Mouse (Mus musculus) liver, embryonic 11.5 days (tissue): ENCODE results near the gene Fgfr2. TPM values are rescaled to one million over a fixed set of nuclear protein-coding genes. Genes with fewer than 3 reads are reported as not detected.

Experiments
- ATAC-seq: fragments of 200-750 bp; cut with Nextera tagmentation; replicated peaks from 2 replicates; pipeline ENCODE4 v1.8.0; 2017; ENCODE audit warnings: moderate number of reproducible peaks, mild to moderate bottlenecking, moderate TSS enrichment, moderate library complexity; ENCODE audit not compliant: low FRiP score
- DNase-seq: peaks from one replicate; pipeline ENCODE4 v3.0.0-alpha.2; 2017; ENCODE audit warnings: low spot score
- H3K27ac ChIP-seq: fragments of 300-500 bp; sonication (generic); 2 replicates; pipeline ENCODE4 v1.5.1; 2014; ENCODE audit warnings: mild to moderate bottlenecking, low read depth, low read length, control low read depth
- H3K27me3 ChIP-seq: fragments of 300-500 bp; sonication (generic); replicated peaks from 2 replicates; pipeline ENCODE4 v1.6.1; 2014; ENCODE audit warnings: low read length, mixed read lengths; ENCODE audit not compliant: control insufficient read depth, insufficient read depth
- H3K36me3 ChIP-seq: fragments of 300-500 bp; sonication (generic); 2 replicates; pipeline ENCODE4 v1.6.1; 2014; ENCODE audit warnings: mild to moderate bottlenecking, low read length, moderate library complexity, mixed read lengths; ENCODE audit not compliant: control insufficient read depth, insufficient read depth
- H3K4me1 ChIP-seq: fragments of 300-500 bp; sonication (generic); replicated peaks from 2 replicates; pipeline ENCODE4 v1.6.1; 2014; ENCODE audit warnings: low read length, mixed read lengths; ENCODE audit not compliant: control insufficient read depth, insufficient read depth
- H3K4me2 ChIP-seq: fragments of 300-500 bp; sonication (generic); 2 replicates; pipeline ENCODE4 v1.6.1; 2014; ENCODE audit warnings: mild to moderate bottlenecking, control low read depth, moderate library complexity
- H3K4me3 ChIP-seq: fragments of 300-500 bp; sonication (generic); 2 replicates; pipeline ENCODE4 v1.5.1; 2014; ENCODE audit warnings: low read depth, low read length, control low read depth
- H3K9ac ChIP-seq: fragments of 300-500 bp; sonication (generic); 2 replicates; pipeline ENCODE4 v1.6.1; 2014; ENCODE audit warnings: low read depth, low read length, control low read depth
- H3K9me3 ChIP-seq: fragments of 300-500 bp; sonication (generic); 2 replicates; pipeline ENCODE4 v1.6.1; 2016; ENCODE audit warnings: low read length, inconsistent platforms, mixed read lengths; ENCODE audit not compliant: control insufficient read depth
- WGBS: fragments of 180-500 bp; shearing (Covaris S2); extraction: QIAGEN DNeasy Blood & Tissue Kit; methylation state at CpG from one replicate; pipeline ENCODE4 v1.1.7; 2014; 5-methylcytosine and 5-hydroxymethylcytosine counted together
- polyA plus RNA-seq: library from polyadenylated mRNA; unstranded; fragments of >200 nt; fragmentation: Nextera tagmentation; extraction: Ambion mirVana; gene quantifications from 2 replicates; pipeline ENCODE4 v1.2.1, GENCODE M21; 2014

Fgfr2 gene
- polyA plus RNA-seq, 1 experiment from 2014 or later = 32.6 TPM

DNA sequence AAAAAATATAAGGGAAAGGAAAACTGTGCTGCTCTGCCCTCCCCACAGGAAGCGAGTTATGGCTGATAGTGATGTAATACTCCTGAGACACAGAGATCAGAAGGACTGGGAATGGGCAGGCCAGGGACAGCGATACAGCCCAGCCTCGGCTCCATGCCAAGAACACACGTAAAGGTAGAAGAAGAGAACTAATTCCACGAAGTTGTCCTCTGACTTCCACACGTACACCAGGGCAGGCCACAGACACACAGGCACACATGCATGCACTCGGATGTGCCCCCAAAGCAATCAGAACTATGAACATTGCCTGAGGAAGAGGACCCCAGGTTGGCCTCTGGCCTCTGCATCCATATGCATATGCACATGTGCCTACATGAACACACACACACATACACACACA is 318.7 kb downstream of the Fgfr2 start:
- no peak for ATAC-seq
- Histone ChIP-seq H3K27ac (peak overlapping the region; percentile 50; the same call in 1 of the 2 replicates), H3K4me1 (peaks cover 78% of the 10 kb centered on the region), H3K4me2 (peak overlapping the region; percentile 41), H3K4me3 (no peak overlapping the region), H3K27me3 (no peaks in the 10 kb centered on the region), H3K9ac (0 out of 2 replicates have a peak overlapping the region, but pooled peaks have one; percentile 40), H3K36me3 (no peaks in the 10 kb centered on the region), H3K9me3 (no peaks in the 10 kb centered on the region)
- DNase-seq = no peak
- 70% methylated on average over 7 of the region's 7 CpGs for WGBS

GRCm38 (mm10) chr7:132803962-132804361 is 319.2 kb downstream of the Fgfr2 start:
- 51% methylated on average over 3 of the region's 3 CpGs for WGBS
- H3K27ac ChIP-seq = no peak overlapping the region
- peaks cover 73% of the 10 kb centered on the region for H3K4me1 ChIP-seq
- H3K36me3 ChIP-seq = no peaks in the 10 kb centered on the region
- DNase-seq (no peak), ATAC-seq (peak; percentile 54)
- no peak overlapping the region for H3K4me3 ChIP-seq
- H3K9ac ChIP-seq = no peak overlapping the region
- H3K27me3 ChIP-seq = no peaks in the 10 kb centered on the region
- H3K9me3 ChIP-seq = no peaks in the 10 kb centered on the region
- H3K4me2 ChIP-seq = no peak overlapping the region

DNA sequence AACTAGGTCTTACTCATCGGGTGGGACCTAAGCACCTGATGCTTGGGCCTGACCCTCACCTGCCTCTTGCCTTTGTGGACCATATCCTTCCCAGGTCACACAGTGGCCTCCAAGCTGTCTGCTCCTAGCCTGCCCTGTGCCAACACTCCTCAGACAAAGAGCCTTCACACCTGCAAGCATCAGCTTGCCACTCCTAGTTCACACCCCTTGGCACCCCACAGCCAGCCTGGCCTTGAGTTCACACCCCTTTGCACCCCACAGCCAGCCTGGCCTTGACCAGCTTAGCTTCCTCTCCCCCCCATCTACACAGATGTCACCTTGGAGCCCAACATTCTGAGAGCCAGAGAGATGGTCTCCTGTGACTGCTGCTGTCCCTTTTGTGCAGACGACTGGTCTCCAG is 319.8 kb downstream of the Fgfr2 start:
- H3K4me2 ChIP-seq = no peak overlapping the region
- H3K9me3 ChIP-seq = no peaks in the 10 kb centered on the region
- H3K27me3 ChIP-seq = no peaks in the 10 kb centered on the region
- ATAC-seq = no peak
- 76% methylated on average over 2 of the region's 2 CpGs for WGBS
- no peak overlapping the region for H3K4me3 ChIP-seq
- 0 out of 2 replicates have a peak overlapping the region, but pooled peaks have one; percentile 4 for H3K27ac ChIP-seq
- DNase-seq = no peak
- peaks cover 67% of the 10 kb centered on the region for H3K4me1 ChIP-seq
- H3K36me3 ChIP-seq = no peaks in the 10 kb centered on the region
- no peak overlapping the region for H3K9ac ChIP-seq

GRCm38 (mm10) chr7:132802691-132803090 is 320.5 kb downstream of the Fgfr2 start:
- H3K4me2 ChIP-seq = no peak overlapping the region
- DNase-seq = no peak
- H3K4me1 ChIP-seq = peaks cover 62% of the 10 kb centered on the region
- no peaks in the 10 kb centered on the region for H3K9me3 ChIP-seq
- WGBS = 87% methylated on average over 11 of the region's 11 CpGs
- H3K27me3 ChIP-seq = no peaks in the 10 kb centered on the region
- no peak overlapping the region for H3K27ac ChIP-seq
- no peaks in the 10 kb centered on the region for H3K36me3 ChIP-seq
- no peak overlapping the region for H3K4me3 ChIP-seq
- no peak overlapping the region for H3K9ac ChIP-seq
- ATAC-seq = no peak

- WGBS = 70% methylated on average over 2 of the region's 2 CpGs
- no peaks in the 10 kb centered on the region for H3K27me3 ChIP-seq
- DNase-seq (no peak), ATAC-seq (no peak)
- no peaks in the 10 kb centered on the region for H3K36me3 ChIP-seq
- no peak overlapping the region for H3K27ac ChIP-seq
- no peaks in the 10 kb centered on the region for H3K9me3 ChIP-seq
- peaks cover 56% of the 10 kb centered on the region for H3K4me1 ChIP-seq
- H3K4me2 ChIP-seq = no peak overlapping the region
- H3K9ac ChIP-seq = no peak overlapping the region
- no peak overlapping the region for H3K4me3 ChIP-seq
Measured at GRCm38 (mm10) chr7:132802066-132802465, 321.1 kb downstream of the Fgfr2 start.

DNA sequence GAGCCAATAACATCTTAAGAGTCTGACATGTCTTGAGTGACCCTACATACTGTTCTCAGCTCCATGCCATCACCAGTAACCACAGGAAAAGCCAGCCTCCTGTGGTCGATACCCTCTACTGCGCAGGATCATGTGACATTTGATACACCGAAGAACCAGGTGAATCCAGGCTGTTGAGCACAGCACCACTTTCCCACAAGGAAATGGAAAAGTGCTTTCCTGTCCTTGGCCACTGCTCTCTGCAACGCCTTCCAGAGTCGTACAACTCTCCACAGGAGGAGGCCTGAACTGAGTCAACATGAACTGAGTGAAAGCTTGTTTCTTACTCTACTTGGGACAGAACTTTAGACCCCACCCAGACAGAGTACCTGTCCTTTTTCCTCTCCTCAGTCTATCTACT is 321.6 kb downstream of the Fgfr2 start:
- Histone ChIP-seq H3K4me3 (no peak overlapping the region), H3K36me3 (no peaks in the 10 kb centered on the region), H3K9ac (no peak overlapping the region), H3K27ac (no peak overlapping the region), H3K27me3 (no peaks in the 10 kb centered on the region), H3K4me2 (no peak overlapping the region), H3K9me3 (no peaks in the 10 kb centered on the region), H3K4me1 (peaks cover 50% of the 10 kb centered on the region)
- DNase-seq = no peak
- no peak for ATAC-seq
- 80% methylated on average over 5 of the region's 5 CpGs for WGBS

DNA sequence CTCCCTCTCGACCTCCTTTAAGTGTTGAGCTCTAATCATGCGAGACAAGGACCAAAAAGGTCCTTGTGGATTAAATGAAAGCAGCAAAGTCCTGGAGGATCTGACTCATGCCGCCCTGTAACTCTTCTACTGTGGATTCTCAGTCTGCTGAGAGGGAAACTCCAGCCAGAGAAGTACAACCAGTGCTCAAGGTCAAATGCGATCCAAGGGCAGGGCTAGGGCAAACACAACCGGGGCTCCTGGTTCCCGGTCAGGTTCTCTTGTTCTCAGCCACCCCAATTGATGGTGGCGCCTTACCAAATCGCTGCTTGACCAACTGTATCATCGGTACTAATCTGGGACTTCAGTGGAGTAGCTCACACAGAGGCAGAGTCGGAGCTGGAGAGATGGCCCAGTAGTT is 322.3 kb downstream of the Fgfr2 start:
- H3K4me1 ChIP-seq = peaks cover 45% of the 10 kb centered on the region
- H3K27ac ChIP-seq = no peak overlapping the region
- no peaks in the 10 kb centered on the region for H3K36me3 ChIP-seq
- no peak for DNase-seq
- ATAC-seq = no peak
- H3K27me3 ChIP-seq = no peaks in the 10 kb centered on the region
- no peaks in the 10 kb centered on the region for H3K9me3 ChIP-seq
- no peak overlapping the region for H3K4me3 ChIP-seq
- no peak overlapping the region for H3K9ac ChIP-seq
- H3K4me2 ChIP-seq = no peak overlapping the region
- 87% methylated on average over 10 of the region's 10 CpGs for whole genome bisulfite sequencing

DNA sequence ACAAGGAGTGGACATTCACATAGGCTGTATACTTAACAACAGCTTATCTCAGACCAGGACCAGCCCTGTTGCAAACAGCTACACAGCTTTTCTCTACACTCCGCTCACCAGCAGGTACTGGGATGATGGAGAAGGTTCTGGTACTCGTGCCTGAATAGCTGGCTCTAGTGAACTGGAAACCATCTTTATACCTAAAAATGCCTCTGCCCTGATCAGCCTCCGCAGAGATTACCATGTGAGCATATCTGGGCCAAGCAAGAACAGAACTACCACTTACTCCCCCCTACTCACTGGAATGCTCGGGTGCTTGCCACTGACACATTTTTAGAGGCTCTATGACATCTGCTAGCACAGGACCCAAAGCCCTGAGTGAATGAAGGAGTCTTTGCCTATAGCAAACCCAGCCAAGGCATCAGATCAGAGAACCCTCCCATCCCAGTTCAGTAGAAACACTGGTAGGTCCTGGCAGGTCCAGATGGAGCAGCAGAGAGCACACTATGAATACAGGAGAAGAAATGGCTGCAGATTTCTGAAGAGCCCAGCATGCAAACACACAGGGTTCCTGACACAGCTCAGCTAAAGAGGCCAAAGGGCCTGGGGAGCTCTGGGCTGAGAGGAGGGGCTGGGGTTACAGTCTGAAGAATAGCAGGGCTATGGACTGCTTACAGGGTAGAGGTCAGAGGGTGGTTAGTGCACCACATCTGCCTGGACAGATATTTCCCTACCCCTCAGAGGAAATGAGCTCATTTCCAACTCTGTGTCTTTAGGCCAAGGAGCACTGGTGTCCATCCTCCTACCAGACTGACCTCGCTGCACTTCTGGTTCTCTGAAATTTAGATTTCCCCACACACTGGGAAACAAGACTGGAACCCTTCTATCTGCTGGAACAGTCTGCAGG is 323.8 kb downstream of the Fgfr2 start:
- H3K9me3 ChIP-seq = no peaks in the 10 kb centered on the region
- H3K36me3 ChIP-seq = no peaks in the 10 kb centered on the region
- H3K27me3 ChIP-seq = no peaks in the 10 kb centered on the region
- H3K4me2 ChIP-seq = no peak overlapping the region
- no peak overlapping the region for H3K4me3 ChIP-seq
- no peak overlapping the region for H3K27ac ChIP-seq
- no peak overlapping the region; the same call in 1 of the 2 replicates for H3K9ac ChIP-seq
- H3K4me1 ChIP-seq = peaks cover 30% of the 10 kb centered on the region
- 82% methylated on average over 5 of the region's 5 CpGs for WGBS
- ATAC-seq (peak; percentile 42), DNase-seq (no peak)

DNA sequence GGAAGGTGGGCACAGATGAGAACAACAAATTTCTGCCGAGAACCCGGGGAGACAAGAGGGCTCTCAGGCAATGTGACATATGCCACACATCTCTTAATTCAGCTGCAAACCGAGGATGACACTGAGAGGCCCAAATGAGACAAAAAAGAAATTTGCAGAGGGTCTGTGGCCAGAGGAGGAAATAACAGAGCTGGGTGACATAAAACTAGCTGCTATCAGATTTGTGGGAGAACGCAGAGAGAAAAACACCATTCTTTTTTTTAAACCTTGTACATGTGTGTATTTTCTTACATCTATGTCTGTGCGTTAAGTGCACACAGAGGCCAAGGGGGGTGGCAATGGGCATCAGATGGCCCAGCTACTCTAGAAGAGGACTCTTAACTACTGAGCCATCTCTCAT is 328.0 kb downstream of the Fgfr2 start:
- ATAC-seq (no peak), DNase-seq (no peak)
- H3K4me3 ChIP-seq = no peak overlapping the region
- 87% methylated on average over 5 of the region's 5 CpGs for WGBS
- no peaks in the 10 kb centered on the region for H3K9me3 ChIP-seq
- H3K4me1 ChIP-seq = peaks cover 10% of the 10 kb centered on the region
- no peak overlapping the region for H3K27ac ChIP-seq
- H3K36me3 ChIP-seq = no peaks in the 10 kb centered on the region
- H3K4me2 ChIP-seq = no peak overlapping the region
- no peaks in the 10 kb centered on the region for H3K27me3 ChIP-seq
- H3K9ac ChIP-seq = no peak overlapping the region
